Comparison of ENCODE assay signal across 26 mouse cellular contexts in the genomic region with DNA sequence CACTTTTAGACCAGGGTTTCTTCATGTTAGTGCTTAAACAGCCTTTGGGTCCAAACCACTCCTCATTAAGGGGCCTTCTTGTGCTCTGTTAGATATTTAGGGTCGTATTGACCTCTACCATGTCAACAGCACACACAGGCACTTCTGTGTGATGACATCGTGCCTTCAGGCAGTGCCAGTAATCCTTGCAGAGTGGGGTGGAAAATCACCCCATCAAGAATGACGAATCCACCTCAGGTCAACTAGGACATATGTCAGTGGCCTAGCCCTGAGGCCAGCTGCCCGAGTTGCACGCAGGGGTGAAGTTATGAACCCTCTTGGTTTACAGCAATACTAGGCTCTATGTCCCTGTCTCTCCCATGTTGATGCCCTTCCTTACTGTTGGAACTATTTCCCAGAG. TPM values are rescaled to one million over a fixed set of nuclear protein-coding genes. Genes with fewer than 3 reads are reported as not detected.
DNase-seq lines count a peak whose midpoint lies in the region; ATAC-seq and TF ChIP-seq lines count a peak whose summit lies in the region.
"Had no signal": no experiment of that assay in that cellular context is flagged by ENCODE, and none has a peak within 500 bp of the region (broad histone marks: within the 10 kb centered on the region; RNA-seq: fewer than 3 reads in every experiment).

No protein-coding gene starts in this region.

- peaks cover 47% of the 10 kb centered on the region for H3K4me1 ChIP-seq in liver, embryonic 13.5 days (replicated peaks)
- peaks cover 51% of the 10 kb centered on the region for H3K4me1 ChIP-seq in liver, embryonic 12.5 days
- H3K4me1 ChIP-seq in kidney, adult 2 months (ENCODE audit: control insufficient read depth, insufficient read depth, low read length), result peaks cover 6% of the 10 kb centered on the region

- no peak overlapping the region for H3K4me2 ChIP-seq in liver, embryonic 13.5 days
- H3K4me2 ChIP-seq in liver, embryonic 12.5 days, result no peak overlapping the region
- H3K4me2 ChIP-seq: embryonic facial prominence, embryonic 13.5 days; liver, embryonic 11.5 days; lung, embryonic 15.5 days; neural tube, embryonic 15.5 days had no signal

- no peaks in the 10 kb centered on the region for H3K9me3 ChIP-seq in liver, embryonic 13.5 days (replicated peaks)
- no peaks in the 10 kb centered on the region for H3K9me3 ChIP-seq in liver, embryonic 12.5 days (replicated peaks)
- H3K9me3 ChIP-seq: embryonic facial prominence, embryonic 13.5 days; limb, embryonic 10.5 days; lung, embryonic 15.5 days; neural tube, embryonic 15.5 days had no signal

- no peak overlapping the region for H3K4me3 ChIP-seq in liver, embryonic 13.5 days (replicated peaks)
- no peak overlapping the region for H3K4me3 ChIP-seq in liver, embryonic 12.5 days
- no peak overlapping the region for H3K4me3 ChIP-seq in kidney, adult 2 months (ENCODE audit: insufficient read depth, low read depth, low read length)
- H3K4me3 ChIP-seq: embryonic facial prominence, embryonic 13.5 days; left cerebral cortex, adult 2 months; limb, embryonic 10.5 days; lung, embryonic 15.5 days; neural tube, embryonic 15.5 days had no signal

- 56% methylated on average over 5 of the region's 5 CpGs for WGBS in liver, embryonic 13.5 days (ENCODE audit: insufficient replicate concordance)
- 68% methylated on average over 5 of the region's 5 CpGs for WGBS in liver, embryonic 12.5 days (ENCODE audit: insufficient replicate concordance)
- 58% methylated on average over 5 of the region's 5 CpGs for WGBS in kidney, adult 2 months

- no peak overlapping the region for H3K9ac ChIP-seq in liver, embryonic 13.5 days
- H3K9ac ChIP-seq in liver, embryonic 12.5 days, result no peak overlapping the region
- H3K9ac ChIP-seq: embryonic facial prominence, embryonic 13.5 days; lung, embryonic 15.5 days; neural tube, embryonic 15.5 days had no signal

- no peak for ATAC-seq in liver, embryonic 13.5 days (ENCODE audit: low read depth)
- no peak for ATAC-seq in liver, embryonic 12.5 days
- ATAC-seq in cerebellum, adult (ENCODE audit: insufficient number of reproducible peaks, low FRiP score, low TSS enrichment), result no peak
- ATAC-seq: activated CD4-positive, CD25-positive, alpha-beta regulatory T cell, adult 4 months; CD4-positive, CD25-positive, alpha-beta regulatory T cell, adult 4 months; forebrain, embryonic 14.5 days; midbrain, embryonic 16.5 days had no signal

- H3K27me3 ChIP-seq in liver, embryonic 13.5 days, result no peaks in the 10 kb centered on the region
- no peaks in the 10 kb centered on the region for H3K27me3 ChIP-seq in liver, embryonic 12.5 days (replicated peaks)
- no peaks in the 10 kb centered on the region for H3K27me3 ChIP-seq in kidney, adult 2 months (replicated peaks; ENCODE audit: control insufficient read depth, insufficient read depth, low read length)
- H3K27me3 ChIP-seq: embryonic facial prominence, embryonic 13.5 days; lung, embryonic 15.5 days; neural tube, embryonic 15.5 days had no signal

- peak overlapping the region; percentile 58; the same call in 1 of the 2 replicates for H3K27ac ChIP-seq in liver, embryonic 13.5 days
- H3K27ac ChIP-seq in liver, embryonic 12.5 days, result no peak overlapping the region
- H3K27ac ChIP-seq in kidney, adult 2 months (ENCODE audit: insufficient read depth, low read depth, low read length), result no peak overlapping the region
- H3K27ac ChIP-seq: embryonic facial prominence, embryonic 13.5 days; left cerebral cortex, adult 2 months; limb, embryonic 10.5 days; lung, embryonic 15.5 days; neural tube, embryonic 15.5 days had no signal

- no peaks in the 10 kb centered on the region for H3K36me3 ChIP-seq in liver, embryonic 13.5 days
- 0 out of 2 replicates have a peak, but pooled peaks cover 4% of the 10 kb centered on the region for H3K36me3 ChIP-seq in liver, embryonic 12.5 days
- H3K36me3 ChIP-seq in kidney, adult 2 months (ENCODE audit: control insufficient read depth, insufficient read depth, low read length), result no peaks in the 10 kb centered on the region
- H3K36me3 ChIP-seq: embryonic facial prominence, embryonic 13.5 days; G1E; limb, embryonic 10.5 days; lung, embryonic 15.5 days; neural tube, embryonic 15.5 days had no signal

- TF ChIP-seq POLR2A in kidney, adult 2 months (IDR thresholded peaks at IDR 0.05; ENCODE audit: low read depth, low read length), result no peak

- TF ChIP-seq CTCF in kidney, adult 2 months (conservative IDR thresholded peaks at IDR 0.05; ENCODE audit: insufficient read depth, insufficient read length, low read depth, low read length), result no peak

- peak; percentile 30 for DNase-seq in adrenal gland, adult 2 months
- DNase-seq in adrenal gland, adult 18-20 months (ENCODE audit: low spot score in 2 of 2), result no peak
- peak; percentile 87 for DNase-seq in heart, adult 11 months
- DNase-seq in heart, adult 8-10 months (ENCODE audit: low spot score), result no peak
- no peak for DNase-seq in liver, embryonic 13.5 days
- DNase-seq in kidney, adult 2 months, result no peak
- DNase-seq: cerebellum, adult 2 months; cerebellum, postnatal 36 days; kidney, adult 9 months; kidney, postnatal 36 days; layer of hippocampus, adult 9-11 months; lung, postnatal 4 days; thymus, postnatal 4 days had no signal

RNA-seq across cellular contexts. Expression of a gene that starts 3.8 kb away (rescaled TPM):
- 10 to 100 TPM; 58.7 to 77.9 TPM for total RNA-seq in adrenal gland, adult 2 months (2021)
- polyA plus RNA-seq in adrenal gland, adult 2 months (2012; rRNA removed), result 12.8 and 13.8 TPM in 2 replicates
- total RNA-seq in adrenal gland, adult 18-20 months (2021), result 100 to 1,000 TPM in 1 of 2 experiments, 10 to 100 TPM in 1; 49.9 to 102 TPM
- total RNA-seq in heart, adult 8-10 months (2022), result 100 to 1,000 TPM; 103 to 128 (median 108) TPM
- polyA plus RNA-seq in liver, embryonic 13.5 days (2015; fragmentation: Nextera tagmentation; extraction: Ambion mirVana), result 16.4 and 19.4 TPM in 2 replicates
- polyA plus RNA-seq in liver, embryonic 12.5 days (2016; fragmentation: Nextera tagmentation; extraction: Ambion mirVana), result 12.3 and 14.6 TPM in 2 replicates
- 21.8 and 26.2 TPM in 2 replicates for polyA plus RNA-seq in kidney, adult 2 months (2012; rRNA removed)
- polyA plus RNA-seq: G1E had no signal

Comparison
In these comparisons a context has a peak if more than half of its experiments do, and no peak if none do; other contexts are left out.
1. DNase-seq: peak in adrenal gland, adult 2 months (single experiment) and heart, adult 11 months (single experiment); none in adrenal gland, adult 18-20 months (0 of 2), heart, adult 8-10 months (single experiment), liver, embryonic 13.5 days (single experiment) and kidney, adult 2 months (single experiment).